Mouse (Mus musculus) small intestine, adult 2 months (tissue): Measurements from ENCODE around the gene Armh3. TPM values are rescaled to one million over a fixed set of nuclear protein-coding genes. Genes with fewer than 3 reads are reported as not detected.

ENCODE experiments used
- H3K27ac ChIP-seq: fragments of 200-500 bp; 2 replicates; pipeline ENCODE4 v1.5.1; 2012; ENCODE audit warnings: low read depth, low read length, control low read depth, inconsistent platforms; ENCODE audit not compliant: insufficient read depth
- H3K27me3 ChIP-seq: fragments of 200-500 bp; 2 replicates; pipeline ENCODE4 v1.6.1; 2012; ENCODE audit warnings: mild to moderate bottlenecking, moderate library complexity, low read length, inconsistent platforms; ENCODE audit not compliant: control insufficient read depth, insufficient read depth
- H3K36me3 ChIP-seq: fragments of 200-500 bp; 2 replicates; pipeline ENCODE4 v1.6.1; 2012; ENCODE audit warnings: mild to moderate bottlenecking, low read length, control low read depth, inconsistent platforms; ENCODE audit not compliant: control insufficient read depth, insufficient read depth
- H3K4me1 ChIP-seq: fragments of 200-500 bp; 2 replicates; pipeline ENCODE4 v1.6.1; 2012; ENCODE audit warnings: low read length, inconsistent platforms, mixed read lengths; ENCODE audit not compliant: control insufficient read depth, insufficient read depth, insufficient read length
- H3K4me3 ChIP-seq: fragments of 200-500 bp; 2 replicates; pipeline ENCODE4 v1.5.1; 2012; ENCODE audit warnings: low read depth, mild to moderate bottlenecking, control low read depth, inconsistent platforms, low read length, moderate library complexity
- CTCF ChIP-seq: fragments of 200-500 bp; IDR thresholded peaks from 2 replicates; pipeline ENCODE4 v1.5.1; 2012; ENCODE audit warnings: low read depth, mild to moderate bottlenecking, control low read depth, inconsistent platforms, low read length, moderate library complexity, mixed read lengths; ENCODE audit not compliant: insufficient replicate concordance, insufficient read length; ENCODE audit errors: extremely low read depth
- POLR2A ChIP-seq: fragments of 200-500 bp; IDR thresholded peaks from 2 replicates; pipeline ENCODE4 v1.6.1; 2012; ENCODE audit warnings: low read depth, mild to moderate bottlenecking, control low read depth, inconsistent platforms, low read length, moderate library complexity
- WGBS: fragments of 180-500 bp; shearing (Covaris S2); methylation state at CpG from one replicate; pipeline ENCODE4 v1.1.7; 2018; 5-methylcytosine and 5-hydroxymethylcytosine counted together
- polyA plus RNA-seq: library from polyadenylated mRNA; depleted of rRNA; stranded (reverse); fragments of >200 nt; gene quantifications from 2 replicates; pipeline ENCODE4 v1.2.3, GENCODE M21; 2012

Armh3 gene
- polyA plus RNA-seq, 1 experiment: 7.5 TPM

GRCm38 (mm10) chr19:45792404-45792803 is 205.9 kb downstream of the Armh3 start:
- no peak for TF ChIP-seq CTCF
- no peak for TF ChIP-seq POLR2A
- Histone ChIP-seq H3K36me3 (no peaks in the 10 kb centered on the region), H3K27ac (no peak overlapping the region), H3K4me3 (no peak overlapping the region), H3K4me1 (peaks cover 13% of the 10 kb centered on the region), H3K27me3 (no peaks in the 10 kb centered on the region)
- WGBS: 86% methylated on average over 6 of the region's 6 CpGs

DNA sequence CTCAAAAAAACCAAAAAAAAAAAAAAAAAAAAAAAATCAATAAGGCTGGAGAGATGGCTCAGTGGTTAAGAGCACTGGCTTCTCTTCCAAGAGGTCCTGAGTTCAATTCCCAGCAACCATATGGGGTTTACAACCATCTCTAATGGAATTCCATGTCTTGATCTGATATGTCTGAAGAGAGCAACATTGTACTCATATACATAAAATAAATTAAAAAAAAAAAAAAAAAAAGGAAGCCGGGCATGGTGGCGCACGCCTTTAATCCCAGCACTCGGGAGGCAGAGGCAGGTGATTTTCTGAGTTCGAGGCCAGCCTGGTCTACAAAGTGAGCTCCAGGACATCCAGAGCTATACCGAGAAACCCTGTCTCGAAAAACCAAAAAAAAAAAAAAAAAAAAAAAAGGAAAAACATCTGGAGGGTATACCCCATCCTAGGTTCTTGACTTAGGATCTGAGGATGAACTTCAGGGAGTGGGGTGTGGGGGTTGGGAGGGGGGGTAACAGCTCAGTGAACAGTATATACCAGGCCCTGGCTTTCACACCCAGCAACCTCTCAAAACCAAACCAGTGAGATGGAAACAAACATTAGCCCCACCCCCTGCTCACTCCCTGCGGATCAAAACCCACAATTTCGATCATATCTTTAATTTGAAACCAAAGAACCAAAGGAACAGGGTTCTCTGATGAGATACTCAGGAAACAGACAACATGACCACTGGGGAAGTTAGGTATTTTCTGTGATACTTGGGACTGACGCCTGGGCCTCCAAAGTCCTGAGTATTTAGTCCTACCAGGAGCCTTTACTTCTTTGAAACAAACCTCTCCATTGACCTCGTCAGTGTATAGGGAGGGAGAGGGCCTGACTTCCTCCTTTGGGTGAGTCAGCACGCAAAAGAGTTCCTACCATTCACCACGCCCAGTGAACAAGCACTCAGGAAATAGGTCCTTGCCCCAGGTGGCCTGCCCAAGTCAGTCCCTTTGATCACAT is 208.1 kb downstream of the Armh3 start:
- H3K27me3 ChIP-seq: no peaks in the 10 kb centered on the region
- H3K4me3 ChIP-seq: no peak overlapping the region
- no peaks in the 10 kb centered on the region for H3K36me3 ChIP-seq
- WGBS: 63% methylated on average over 13 of the region's 13 CpGs
- H3K27ac ChIP-seq: peak overlapping the region; percentile 70
- TF ChIP-seq POLR2A (no peak), CTCF (no peak)
- H3K4me1 ChIP-seq: peaks cover 7% of the 10 kb centered on the region; the same call in 1 of the 2 replicates

DNA sequence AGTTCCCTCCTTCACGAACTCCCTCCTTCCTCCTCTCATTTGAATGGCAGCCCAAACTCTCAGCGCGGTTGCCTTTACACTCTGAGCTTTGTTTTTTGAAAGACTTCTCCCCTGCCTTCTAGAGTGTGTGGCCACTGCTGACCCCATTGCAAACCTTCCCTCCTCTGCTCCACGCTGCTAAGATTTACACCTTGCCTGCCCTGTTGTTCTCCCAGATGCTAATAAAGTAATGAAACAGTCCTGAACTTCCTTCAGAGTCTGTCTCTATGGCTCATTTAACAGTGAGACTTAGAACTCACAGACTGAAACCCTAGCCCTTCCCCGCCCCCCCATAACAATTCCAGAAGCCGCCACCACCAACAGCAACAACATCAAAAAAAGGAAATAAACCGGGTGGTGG is 208.9 kb downstream of the Armh3 start:
- whole genome bisulfite sequencing: 82% methylated on average over 7 of the region's 7 CpGs
- no peak overlapping the region for H3K4me3 ChIP-seq
- no peak overlapping the region for H3K27ac ChIP-seq
- no peak for TF ChIP-seq POLR2A
- TF ChIP-seq CTCF: no peak
- H3K4me1 ChIP-seq: peaks cover 7% of the 10 kb centered on the region; the same call in 1 of the 2 replicates
- H3K27me3 ChIP-seq: no peaks in the 10 kb centered on the region
- no peaks in the 10 kb centered on the region for H3K36me3 ChIP-seq

GRCm38 (mm10) chr19:45788337-45788736 is 210.0 kb downstream of the Armh3 start:
- Histone ChIP-seq H3K4me1 (peaks cover 10% of the 10 kb centered on the region; the same call in 1 of the 2 replicates), H3K36me3 (no peaks in the 10 kb centered on the region), H3K27ac (no peak overlapping the region), H3K27me3 (no peaks in the 10 kb centered on the region), H3K4me3 (no peak overlapping the region)
- 78% methylated on average over 4 of the region's 4 CpGs for WGBS
- TF ChIP-seq POLR2A: no peak
- TF ChIP-seq CTCF: no peak

GRCm38 (mm10) chr19:45787450-45787849 is 210.8 kb downstream of the Armh3 start:
- H3K36me3 ChIP-seq: no peaks in the 10 kb centered on the region
- peaks cover 10% of the 10 kb centered on the region; the same call in 1 of the 2 replicates for H3K4me1 ChIP-seq
- WGBS: 46% methylated on average over 3 of the region's 3 CpGs
- H3K27ac ChIP-seq: no peak overlapping the region
- TF ChIP-seq POLR2A (no peak), CTCF (no peak)
- H3K27me3 ChIP-seq: no peaks in the 10 kb centered on the region
- no peak overlapping the region for H3K4me3 ChIP-seq

- H3K36me3 ChIP-seq: no peaks in the 10 kb centered on the region
- peaks cover 7% of the 10 kb centered on the region; the same call in 1 of the 2 replicates for H3K4me1 ChIP-seq
- WGBS: 43% methylated on average over 3 of the region's 3 CpGs
- TF ChIP-seq CTCF (no peak), POLR2A (no peak)
- H3K27ac ChIP-seq: no peak overlapping the region
- no peaks in the 10 kb centered on the region for H3K27me3 ChIP-seq
- no peak overlapping the region for H3K4me3 ChIP-seq
These were observed 212.8 kb downstream of the Armh3 start for GRCm38 (mm10) chr19:45785470-45785869.

GRCm38 (mm10) chr19:45783933-45784576 is 214.2 kb downstream of the Armh3 start:
- WGBS: 29% methylated on average over 17 of the region's 17 CpGs
- H3K27ac ChIP-seq: peak overlapping the region; percentile 43; the same call in 1 of the 2 replicates

More at GRCm38 (mm10) chr19:45783933-45784576, 214.2 kb downstream of the Armh3 start:
- peaks cover 6% of the 10 kb centered on the region; the same call in 1 of the 2 replicates for H3K36me3 ChIP-seq
- H3K4me1 ChIP-seq: peaks cover 8% of the 10 kb centered on the region
- no peak for TF ChIP-seq POLR2A
- TF ChIP-seq CTCF: no peak
- no peaks in the 10 kb centered on the region for H3K27me3 ChIP-seq
- peak overlapping the region; percentile 55 for H3K4me3 ChIP-seq
